Mouse (Mus musculus) naive thymus-derived CD4-positive, alpha-beta T cell, adult 2 months (primary cell): ENCODE results near the gene Ntsr1.

ENCODE experiments used
- DNase-seq: peaks from one replicate; pipeline ENCODE4 v3.0.0-alpha.2; 2011; ENCODE audit warnings: low read depth

The Ntsr1 gene

DNA sequence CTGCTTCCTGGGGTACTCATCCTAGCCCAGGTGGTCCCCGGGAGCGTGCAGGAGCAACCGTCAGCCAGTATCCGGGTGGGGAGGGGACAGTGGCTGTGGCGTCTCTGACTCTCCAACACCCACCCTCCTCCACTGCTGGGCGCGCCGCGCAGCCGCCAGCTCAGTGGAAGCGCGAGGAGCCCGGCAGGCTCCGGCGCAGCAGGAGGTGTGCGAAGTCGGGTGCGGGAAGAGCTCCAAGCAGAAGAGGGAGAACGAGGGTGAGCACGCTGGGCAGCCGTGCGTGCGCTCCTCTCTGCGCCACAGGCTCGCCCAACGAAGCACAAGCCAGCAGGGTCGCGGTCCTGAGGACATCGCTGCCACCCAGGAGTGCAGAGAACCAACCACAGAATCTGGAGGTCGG, at the start of gene Ntsr1:
Gene Ntsr1 (plus strand): TSS at position 236 of the 400 bp plus-strand sequence.
- DNase-seq = no peak

DNA sequence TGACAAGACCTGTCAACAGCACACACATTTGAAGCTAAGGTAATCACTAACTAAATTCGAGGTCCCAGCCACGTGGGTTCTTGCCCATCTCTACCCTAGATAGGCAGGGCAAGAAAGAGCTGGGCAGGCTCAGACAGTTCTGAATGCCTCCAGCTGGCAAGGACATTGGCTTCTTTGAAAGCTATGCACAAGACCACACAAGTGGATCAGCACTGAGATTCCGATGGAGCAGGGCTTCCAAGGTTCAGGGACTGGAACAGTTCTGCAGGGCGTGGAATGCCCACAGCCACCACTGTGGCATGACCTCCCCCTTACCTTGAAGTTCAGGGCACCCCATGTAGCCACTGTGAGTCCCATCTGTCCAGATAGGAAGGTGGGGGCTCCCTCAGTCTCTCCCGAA, 49.2 kb upstream of the Ntsr1 start:
- DNase-seq = no peak

- peak; percentile 91 for DNase-seq
These were observed 43.8 kb upstream of the Ntsr1 start, which contains the start of gene Slco4a1 for GRCm38 (mm10) chr2:180455723-180456698. Slco4a1 (plus strand) TSS chr2:180456245.

DNA sequence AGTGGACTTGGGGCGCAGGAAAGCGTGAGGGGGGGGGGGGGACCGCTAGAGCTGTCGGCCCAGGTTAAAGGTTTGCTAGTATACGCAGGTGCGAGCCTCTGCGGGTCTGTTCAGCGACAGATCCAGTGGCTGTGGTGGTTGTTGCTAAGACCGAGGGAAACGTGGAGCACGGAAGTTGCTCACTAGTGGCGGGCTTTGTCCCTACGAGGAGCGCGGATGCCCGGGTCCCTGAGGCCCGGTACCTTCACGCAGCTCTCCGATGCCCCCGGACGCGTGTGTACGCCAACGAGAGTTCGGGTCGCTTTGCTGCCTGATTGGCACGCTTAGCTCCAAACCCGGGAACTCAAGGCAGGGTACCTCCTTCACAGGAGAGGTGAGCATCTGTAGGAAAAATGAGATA, 43.1 kb upstream of the Ntsr1 start:
- DNase-seq = no peak

- no peak for DNase-seq
These were observed 42.1 kb upstream of the Ntsr1 start for GRCm38 (mm10) chr2:180457680-180458079.

DNA sequence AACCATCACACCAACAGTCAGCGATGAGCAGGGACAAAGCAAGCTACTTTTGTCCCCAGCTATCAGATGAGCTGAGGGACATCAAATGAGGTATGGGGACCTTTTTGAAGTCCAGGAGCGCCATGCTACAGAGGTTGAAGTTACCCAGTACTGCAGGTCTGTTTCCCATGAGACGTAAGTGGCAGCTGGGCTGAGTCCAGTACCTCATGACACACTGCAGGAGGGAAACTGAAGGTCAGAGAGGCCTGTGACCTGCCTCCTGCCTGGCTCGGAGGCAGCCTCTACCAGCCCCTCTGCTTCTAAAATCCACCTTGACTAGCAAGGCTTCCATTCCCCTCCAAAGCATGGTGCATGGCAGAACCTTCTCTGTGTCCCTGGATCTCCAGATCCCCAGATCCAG, 40.3 kb upstream of the Ntsr1 start:
- no peak for DNase-seq

DNA sequence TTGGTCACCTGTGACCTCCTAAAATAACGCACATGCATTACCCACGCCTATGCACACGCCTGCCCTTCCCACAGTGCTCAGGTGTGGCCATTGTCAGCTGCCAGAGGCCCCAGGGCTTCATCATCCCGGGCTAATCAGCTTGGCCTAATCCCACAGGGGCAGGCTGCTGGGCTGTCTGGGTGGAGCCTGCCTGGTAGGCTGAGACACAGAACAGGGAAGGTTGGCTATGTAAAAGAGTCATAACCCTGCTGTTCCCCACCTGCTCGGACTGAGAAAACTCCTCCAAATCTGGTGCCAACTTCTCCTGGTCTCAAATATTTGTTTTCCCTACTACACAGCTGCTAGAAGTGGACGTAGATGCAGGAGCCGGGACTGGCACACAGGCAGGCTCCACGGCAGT, 39.0 kb upstream of the Ntsr1 start:
- DNase-seq = no peak

- DNase-seq = no peak
These were observed 37.2 kb upstream of the Ntsr1 start for GRCm38 (mm10) chr2:180462593-180462992.

GRCm38 (mm10) chr2:180466505-180466904, 33.3 kb upstream of the Ntsr1 start:
- no peak for DNase-seq

DNA sequence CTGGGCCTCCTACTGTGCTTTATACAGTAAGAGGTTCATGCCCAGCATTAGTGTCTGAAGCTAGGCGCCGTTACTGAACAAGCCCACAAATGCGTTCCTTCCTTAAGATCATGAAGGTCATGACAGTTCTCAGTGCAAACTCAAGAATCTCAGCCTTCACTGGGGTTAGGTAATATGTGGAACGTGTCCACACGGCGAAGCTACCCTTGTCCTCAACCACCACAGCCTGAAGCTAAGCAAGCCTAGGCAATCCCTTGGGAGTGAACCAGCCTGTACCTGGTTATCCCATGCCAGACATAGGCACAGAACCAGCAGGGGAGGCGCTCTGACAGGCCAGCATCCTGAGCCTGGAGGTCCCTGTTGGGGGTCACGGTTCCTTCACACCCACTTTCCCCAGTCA, 30.9 kb upstream of the Ntsr1 start:
- DNase-seq = no peak

GRCm38 (mm10) chr2:180469768-180470167, 30.0 kb upstream of the Ntsr1 start:
- DNase-seq = no peak

- DNase-seq = peak; percentile 50
These were observed 27.3 kb upstream of the Ntsr1 start for GRCm38 (mm10) chr2:180472306-180473079.

GRCm38 (mm10) chr2:180473080-180473440, 26.7 kb upstream of the Ntsr1 start:
- peak; percentile 58 for DNase-seq

- no peak for DNase-seq
These were observed 24.9 kb upstream of the Ntsr1 start for GRCm38 (mm10) chr2:180474864-180475263.

DNA sequence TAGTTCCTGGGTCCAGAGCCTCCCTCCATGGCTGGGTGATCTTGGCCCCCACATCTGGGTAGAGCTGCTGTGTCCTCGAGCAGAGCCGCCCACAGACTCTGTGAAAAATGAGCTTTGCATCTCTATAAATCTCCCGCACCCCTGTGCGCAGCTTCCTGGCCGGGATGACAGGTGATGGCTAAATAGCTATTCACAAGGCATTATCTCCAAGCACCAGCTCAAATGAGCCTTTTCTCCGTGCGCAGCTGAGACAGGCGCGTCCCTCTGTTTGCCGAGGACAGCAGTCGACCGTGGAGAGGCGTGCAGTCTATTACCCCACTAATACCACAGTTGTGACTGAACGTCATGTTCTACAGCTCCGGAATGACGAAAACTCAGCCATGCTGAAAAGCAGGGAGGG, 17.5 kb upstream of the Ntsr1 start:
- DNase-seq = no peak

DNA sequence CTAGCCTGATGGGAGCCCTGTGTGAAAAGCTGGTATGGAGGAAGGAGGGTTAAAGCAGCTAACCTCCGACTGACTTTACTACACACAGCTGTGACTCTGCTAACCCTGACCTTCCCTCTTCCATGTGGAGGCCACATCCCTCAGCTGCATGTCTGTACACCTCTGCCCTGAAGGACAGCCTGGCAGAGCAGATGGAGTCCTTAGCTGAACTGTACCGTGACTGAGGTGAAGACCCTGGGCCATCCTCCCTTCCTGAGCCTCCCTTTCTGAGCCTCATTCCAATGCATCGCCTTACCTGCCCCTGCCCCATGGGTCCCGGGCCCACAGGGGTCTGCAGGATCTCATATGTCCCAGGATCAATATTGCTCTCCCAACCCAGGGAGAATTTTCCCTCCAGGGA, 14.9 kb upstream of the Ntsr1 start:
- DNase-seq = no peak

DNA sequence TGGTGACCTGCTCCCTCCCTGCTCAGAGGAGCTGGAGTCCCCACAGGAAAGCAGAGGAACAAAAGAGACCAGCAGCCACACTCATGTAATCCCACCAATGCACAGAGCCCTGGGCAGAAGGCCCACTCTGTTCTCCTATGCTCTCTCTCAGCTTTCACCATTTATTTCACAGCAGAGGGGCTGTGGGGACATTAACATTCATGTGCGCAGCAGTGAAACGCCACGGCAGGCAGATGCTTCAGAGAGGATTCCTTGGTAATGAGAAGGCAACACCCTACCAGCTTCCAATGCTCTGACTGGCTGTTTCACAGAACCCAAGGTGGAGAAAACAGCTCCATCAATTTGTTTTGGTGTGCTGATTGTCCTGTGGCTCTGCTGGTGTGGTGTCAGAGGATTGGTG, 14.5 kb upstream of the Ntsr1 start:
- DNase-seq = no peak

GRCm38 (mm10) chr2:180488210-180488751, 11.5 kb upstream of the Ntsr1 start:
- DNase-seq = no peak

- no peak for DNase-seq
These were observed 3.9 kb upstream of the Ntsr1 start for GRCm38 (mm10) chr2:180495906-180496305.

- no peak for DNase-seq
These were observed 950 bp downstream of the Ntsr1 start for GRCm38 (mm10) chr2:180500726-180501125.

GRCm38 (mm10) chr2:180501217-180501967, 1.6 kb downstream of the Ntsr1 start:
- DNase-seq = no peak

- no peak for DNase-seq
These were observed 6.5 kb downstream of the Ntsr1 start for GRCm38 (mm10) chr2:180506281-180506680.
